Mouse (Mus musculus) kidney, embryonic 15.5 days (tissue): ENCODE results near the gene 1700067K01Rik. TPM values are rescaled to one million over a fixed set of nuclear protein-coding genes. Genes with fewer than 3 reads are reported as not detected.
A peak's percentile ranks its signal among the peaks of the same experiment; 100 is the strongest.

ENCODE experiments used
- ATAC-seq: fragments of 200-750 bp; cut with Nextera tagmentation; replicated peaks from 2 replicates; pipeline ENCODE4 v1.8.0; 2017; ENCODE audit warnings: moderate TSS enrichment; ENCODE audit not compliant: low FRiP score
- H3K27ac ChIP-seq: fragments of 300-500 bp; sonication (generic); 2 replicates; pipeline ENCODE4 v1.5.1; 2015; ENCODE audit warnings: mild to moderate bottlenecking, inconsistent platforms
- H3K27me3 ChIP-seq: fragments of 300-500 bp; sonication (generic); 2 replicates; pipeline ENCODE4 v1.6.1; 2015; ENCODE audit warnings: inconsistent platforms
- H3K36me3 ChIP-seq: fragments of 300-500 bp; sonication (generic); 2 replicates; pipeline ENCODE4 v1.6.1; 2015; ENCODE audit warnings: inconsistent platforms
- H3K4me1 ChIP-seq: fragments of 300-500 bp; sonication (generic); 2 replicates; pipeline ENCODE4 v1.6.1; 2015; ENCODE audit warnings: inconsistent platforms
- H3K4me2 ChIP-seq: fragments of 300-500 bp; sonication (generic); 2 replicates; pipeline ENCODE4 v1.6.1; 2015; ENCODE audit warnings: moderate library complexity, mild to moderate bottlenecking, inconsistent platforms
- H3K4me3 ChIP-seq: fragments of 300-500 bp; sonication (generic); replicated peaks from 2 replicates; pipeline ENCODE4 v1.5.1; 2015; ENCODE audit warnings: mild to moderate bottlenecking, inconsistent platforms
- H3K9ac ChIP-seq: fragments of 300-500 bp; sonication (generic); 2 replicates; pipeline ENCODE4 v1.6.1; 2015; ENCODE audit warnings: mild to moderate bottlenecking, inconsistent platforms
- H3K9me3 ChIP-seq: fragments of 300-500 bp; sonication (generic); replicated peaks from 2 replicates; pipeline ENCODE4 v1.6.1; 2016; ENCODE audit warnings: inconsistent platforms
- WGBS: fragments of 180-500 bp; shearing (Covaris S2); methylation state at CpG from one replicate; pipeline ENCODE4 v1.1.7; 2015; ENCODE audit warnings: mixed read lengths; 5-methylcytosine and 5-hydroxymethylcytosine counted together
- polyA plus RNA-seq: library from polyadenylated mRNA; unstranded; fragments of >200 nt; fragmentation: Nextera tagmentation; extraction: Ambion mirVana; gene quantifications from 2 replicates; pipeline ENCODE4 v1.2.1, GENCODE M21; 2015

The 1700067K01Rik gene
- 1.2 and 1.3 TPM in 2 replicates for polyA plus RNA-seq

DNA sequence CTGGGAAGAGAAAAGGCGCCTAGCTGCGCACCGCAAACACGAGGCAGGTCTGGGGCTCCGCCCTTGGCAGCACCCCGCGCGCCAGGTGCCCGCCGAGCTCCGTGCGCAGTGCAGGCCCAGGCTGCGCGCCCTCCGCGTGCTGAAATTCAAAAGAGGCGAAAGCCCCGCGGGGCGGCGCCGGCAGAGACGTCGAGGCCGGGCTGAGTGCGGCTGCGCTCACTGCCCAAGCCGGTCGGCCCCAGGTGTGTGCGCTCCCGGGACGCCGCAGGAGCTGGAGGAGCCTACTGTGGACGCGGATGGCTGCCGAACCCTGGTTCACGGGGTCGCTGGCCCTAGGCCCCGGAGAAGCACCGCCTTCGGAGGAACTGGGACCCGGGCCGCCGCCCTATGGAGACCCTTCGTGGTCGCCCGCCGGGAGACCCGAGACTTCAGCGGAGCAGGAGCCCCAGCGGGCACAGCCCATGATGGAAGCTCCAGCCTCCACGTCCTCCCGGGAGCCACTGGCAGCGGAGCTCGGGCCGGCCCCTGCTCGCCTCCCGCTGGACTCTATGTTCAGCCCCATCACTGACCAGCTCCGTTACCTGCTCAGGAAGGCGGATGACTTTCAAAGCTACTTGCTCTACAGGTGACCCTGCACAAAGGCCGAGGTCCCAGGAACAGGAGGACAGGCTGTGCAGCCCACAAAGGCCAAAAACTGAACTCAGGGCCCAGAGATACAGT lies at the start of gene 1700067K01Rik:
TSS of gene 1700067K01Rik (plus strand) at position 222 of the 720 bp plus-strand sequence.
- Histone ChIP-seq H3K4me3 (peak within 1 kb of the TSS; percentile 11), H3K27me3 (peaks cover 6% of the 10 kb centered on the region; the same call in 1 of the 2 replicates), H3K4me1 (peaks cover 50% of the 10 kb centered on the region), H3K4me2 (peak within 1 kb of the TSS; percentile 44), H3K36me3 (peaks cover 36% of the 10 kb centered on the region), H3K9ac (no peak within 1 kb of the TSS), H3K9me3 (no peaks in the 10 kb centered on the region), H3K27ac (no peak within 1 kb of the TSS)
- 33% methylated on average over 61 of the region's 61 CpGs for WGBS
- ATAC-seq = no peak

DNA sequence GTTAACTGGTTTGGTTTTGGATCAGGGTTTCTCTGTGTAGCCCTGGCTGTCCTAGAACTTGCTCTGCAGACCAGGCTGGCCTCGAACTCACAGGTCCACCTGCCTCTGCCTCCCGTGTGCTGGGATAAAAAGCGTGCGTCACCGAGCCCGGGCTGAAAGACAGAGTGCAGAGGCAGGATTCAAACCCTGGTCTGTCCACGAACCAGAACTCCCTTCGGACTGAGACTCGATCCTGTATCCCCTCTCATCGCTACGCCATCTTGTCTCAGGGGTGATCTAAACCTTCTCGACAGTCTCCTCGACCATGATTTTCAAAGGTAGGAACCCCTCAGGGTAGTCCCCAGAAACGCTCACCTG lies 46.6 kb upstream of the 1700067K01Rik start:
- H3K9ac ChIP-seq = peak overlapping the region; percentile 62
- peak overlapping the region; percentile 96 for H3K4me2 ChIP-seq
- peak overlapping the region; percentile 51 for H3K27ac ChIP-seq
- ATAC-seq = no peak
- H3K9me3 ChIP-seq = no peaks in the 10 kb centered on the region
- peaks cover 24% of the 10 kb centered on the region for H3K4me1 ChIP-seq
- H3K36me3 ChIP-seq = no peaks in the 10 kb centered on the region
- WGBS = 2% methylated on average over 14 of the region's 14 CpGs
- peak overlapping the region; percentile 85 for H3K4me3 ChIP-seq
- H3K27me3 ChIP-seq = no peaks in the 10 kb centered on the region

DNA sequence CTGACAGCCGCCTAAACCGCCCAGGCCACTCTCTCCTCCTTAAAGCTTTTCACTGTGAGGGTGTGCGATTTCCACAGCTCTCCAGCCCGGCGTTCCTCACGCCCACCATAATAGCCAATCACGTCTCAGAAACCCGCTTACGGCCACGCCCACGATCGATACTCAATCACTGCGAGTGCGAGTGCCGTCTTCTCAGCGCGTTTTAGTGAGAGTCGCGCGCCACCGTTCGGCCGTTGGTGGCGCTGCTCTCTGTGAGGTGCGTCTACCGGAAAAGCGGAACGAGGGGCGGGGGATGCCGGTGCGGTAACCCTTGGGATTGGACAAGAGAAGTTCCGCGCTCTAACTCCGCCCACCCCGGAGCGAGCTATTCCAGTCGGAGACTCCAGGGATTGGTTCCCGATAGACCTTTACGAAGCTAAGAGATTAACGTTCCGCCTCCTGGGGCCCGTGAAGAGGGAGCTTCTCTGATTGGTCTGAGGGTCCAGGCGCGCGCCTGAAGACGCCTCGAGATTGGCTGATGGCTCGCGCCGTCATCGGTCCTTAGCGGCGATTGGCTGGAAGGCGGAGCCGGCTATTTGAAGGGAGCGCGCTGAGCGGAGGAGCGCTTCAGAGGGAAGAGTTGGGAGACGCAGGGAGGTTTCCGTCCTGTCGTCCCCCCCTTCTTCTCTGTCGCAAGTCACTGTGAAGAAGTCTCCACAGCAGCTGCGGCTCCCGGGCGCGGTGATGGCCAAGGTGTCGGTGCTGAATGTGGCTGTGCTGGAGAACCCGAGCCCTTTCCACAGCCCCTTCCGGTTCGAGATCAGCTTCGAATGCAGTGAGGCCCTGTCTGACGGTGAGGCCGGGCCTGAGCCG lies 46.0 kb upstream of the 1700067K01Rik start, which contains the start of the genes Gm10644 and Asf1b:
TSS of gene Gm10644 (minus strand) at position 100 of the 852 bp plus-strand sequence.
TSS of gene Asf1b (plus strand) at position 402 of the 852 bp plus-strand sequence.
- Histone ChIP-seq H3K9me3 (no peaks in the 10 kb centered on the region), H3K4me3 (peak within 1 kb of the TSS; percentile 85), H3K27ac (peak within 1 kb of the TSS; percentile 51), H3K36me3 (no peaks in the 10 kb centered on the region), H3K9ac (peak within 1 kb of the TSS; percentile 68), H3K4me2 (peak within 1 kb of the TSS; percentile 96), H3K27me3 (no peaks in the 10 kb centered on the region), H3K4me1 (peaks cover 24% of the 10 kb centered on the region)
- under 1% methylated on average over 75 of the region's 75 CpGs for WGBS
- ATAC-seq = peak; percentile 100

DNA sequence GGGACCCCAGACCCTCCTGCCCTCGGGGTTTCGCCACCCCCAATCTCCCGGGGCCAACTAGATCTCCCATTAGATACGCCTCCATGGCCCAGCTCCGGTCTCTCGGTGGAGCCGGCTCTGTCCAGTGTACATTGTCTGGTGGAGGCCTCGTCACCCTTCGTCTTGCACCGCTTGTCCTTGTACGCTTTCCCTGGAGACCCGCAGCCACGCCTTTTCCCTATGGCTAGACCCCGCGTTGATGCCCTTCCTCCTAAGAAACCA lies 45.4 kb upstream of the 1700067K01Rik start:
- 0 out of 2 replicates have a peak overlapping the region, but pooled peaks have one; percentile 32 for H3K27ac ChIP-seq
- under 1% methylated on average over 15 of the region's 15 CpGs for WGBS
- H3K9me3 ChIP-seq = no peaks in the 10 kb centered on the region
- H3K4me2 ChIP-seq = peak overlapping the region; percentile 96
- peaks cover 24% of the 10 kb centered on the region for H3K4me1 ChIP-seq
- H3K9ac ChIP-seq = peak overlapping the region; percentile 68
- H3K36me3 ChIP-seq = no peaks in the 10 kb centered on the region
- H3K27me3 ChIP-seq = no peaks in the 10 kb centered on the region
- H3K4me3 ChIP-seq = peak overlapping the region; percentile 85
- ATAC-seq = no peak

DNA sequence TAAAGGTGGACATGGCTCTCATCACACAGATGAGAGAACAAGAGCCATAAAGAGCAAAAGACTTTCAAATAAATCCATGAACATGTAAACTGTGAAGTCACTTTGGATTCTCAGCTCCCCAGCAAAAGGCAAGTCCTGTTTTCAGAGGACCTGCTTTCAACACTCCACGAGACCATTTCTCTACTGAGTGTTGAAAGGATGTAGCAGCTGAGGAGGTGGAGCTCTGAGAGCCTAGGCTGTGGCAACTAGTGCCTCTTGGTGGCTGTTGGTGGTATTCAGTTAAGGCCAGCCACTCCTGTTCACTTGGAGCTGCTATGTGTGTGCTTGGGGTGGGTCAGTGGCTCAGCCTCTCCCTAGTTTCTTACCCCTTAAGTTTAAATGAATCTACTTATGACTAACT lies 44.5 kb upstream of the 1700067K01Rik start:
- H3K36me3 ChIP-seq = no peaks in the 10 kb centered on the region
- H3K27ac ChIP-seq = no peak overlapping the region
- peaks cover 24% of the 10 kb centered on the region for H3K4me1 ChIP-seq
- H3K9ac ChIP-seq = 0 out of 2 replicates have a peak overlapping the region, but pooled peaks have one; percentile 68
- peak overlapping the region; percentile 85 for H3K4me3 ChIP-seq
- H3K4me2 ChIP-seq = peak overlapping the region; percentile 96
- H3K9me3 ChIP-seq = no peaks in the 10 kb centered on the region
- 35% methylated on average over 1 of the region's 1 CpGs for WGBS
- ATAC-seq = no peak
- no peaks in the 10 kb centered on the region for H3K27me3 ChIP-seq

DNA sequence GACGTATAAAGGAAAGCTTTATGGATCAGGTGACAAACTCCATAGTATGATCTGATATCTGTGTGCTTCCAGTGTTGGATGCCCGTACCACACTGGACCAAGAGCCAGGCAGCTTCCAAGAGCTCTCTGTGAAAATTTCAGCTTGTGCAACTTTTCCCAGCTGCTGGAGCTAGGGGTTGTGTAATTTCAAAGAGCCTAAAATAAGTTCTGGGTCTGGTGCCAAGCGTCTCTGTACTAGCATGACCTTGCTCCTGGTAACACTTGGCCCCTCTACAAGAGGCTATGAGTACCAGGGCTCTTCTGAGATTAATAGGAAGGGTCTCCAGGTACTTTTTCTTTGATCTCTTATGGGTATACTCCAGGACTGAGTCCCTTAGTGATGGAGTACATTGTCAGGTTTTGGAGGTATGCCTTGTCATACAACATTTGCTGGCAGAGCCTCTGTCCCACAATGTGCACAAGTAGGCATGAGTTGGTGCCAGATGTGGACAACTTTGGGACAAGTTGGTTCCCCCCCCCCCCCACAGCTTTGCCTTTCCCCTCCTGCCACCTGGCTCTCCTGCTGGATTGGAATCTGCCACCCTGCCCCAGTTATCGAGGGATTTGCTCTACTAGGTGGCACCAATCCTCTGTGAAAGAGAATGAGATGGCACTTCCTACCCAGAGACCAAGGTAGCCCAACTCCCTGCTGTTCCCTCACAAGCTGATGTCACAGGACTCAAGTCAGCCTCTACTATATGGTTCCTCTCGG lies 37.1 kb upstream of the 1700067K01Rik start:
- H3K4me3 ChIP-seq = no peak overlapping the region
- peaks cover 35% of the 10 kb centered on the region for H3K36me3 ChIP-seq
- no peak overlapping the region for H3K4me2 ChIP-seq
- H3K27ac ChIP-seq = no peak overlapping the region
- H3K4me1 ChIP-seq = no peaks in the 10 kb centered on the region
- H3K27me3 ChIP-seq = no peaks in the 10 kb centered on the region
- H3K9me3 ChIP-seq = no peaks in the 10 kb centered on the region
- no peak for ATAC-seq
- no peak overlapping the region for H3K9ac ChIP-seq
- WGBS = 90% methylated on average over 5 of the region's 5 CpGs

DNA sequence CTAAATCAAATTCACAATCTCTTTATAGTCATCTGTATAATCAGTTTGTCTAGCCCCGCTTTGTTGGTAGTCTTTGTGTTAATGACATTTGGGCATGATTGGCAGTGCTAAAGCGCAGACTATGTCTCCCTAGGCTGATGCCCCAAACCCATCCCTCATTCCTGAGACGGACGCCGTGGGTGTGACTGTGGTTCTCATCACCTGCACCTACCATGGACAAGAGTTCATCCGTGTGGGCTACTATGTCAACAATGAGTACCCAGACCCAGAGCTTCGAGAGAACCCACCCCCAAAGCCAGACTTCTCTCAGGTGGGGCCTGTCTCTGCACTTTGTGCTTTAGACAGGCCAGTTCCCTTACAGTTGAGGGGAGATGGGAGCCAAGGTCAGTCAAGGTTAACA lies 33.6 kb upstream of the 1700067K01Rik start:
- H3K27me3 ChIP-seq = no peaks in the 10 kb centered on the region
- ATAC-seq = no peak
- no peak overlapping the region for H3K4me3 ChIP-seq
- H3K27ac ChIP-seq = no peak overlapping the region
- no peak overlapping the region for H3K4me2 ChIP-seq
- H3K36me3 ChIP-seq = peaks cover 45% of the 10 kb centered on the region
- 92% methylated on average over 7 of the region's 7 CpGs for WGBS
- peaks cover 6% of the 10 kb centered on the region for H3K4me1 ChIP-seq
- H3K9me3 ChIP-seq = no peaks in the 10 kb centered on the region
- H3K9ac ChIP-seq = no peak overlapping the region

DNA sequence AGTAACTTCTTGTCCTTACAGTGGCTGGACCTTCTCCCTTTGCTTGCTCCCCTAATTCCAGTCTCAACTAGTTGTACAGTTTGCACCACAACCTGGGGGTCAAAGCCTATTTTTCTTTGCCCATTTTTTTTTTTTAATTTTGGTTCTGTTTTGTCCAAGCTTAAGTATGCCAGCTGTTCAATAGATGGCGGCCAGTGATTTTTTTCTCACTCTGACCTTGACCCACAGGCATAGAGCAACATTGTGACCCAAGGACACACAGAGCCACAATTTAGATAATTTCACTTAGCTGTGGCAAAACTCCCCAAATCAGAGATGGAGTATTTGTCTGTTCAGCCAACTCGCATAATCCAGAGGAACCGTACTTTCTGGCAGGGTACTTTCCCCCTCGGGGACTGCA lies 30.2 kb upstream of the 1700067K01Rik start:
- Histone ChIP-seq H3K27ac (no peak overlapping the region), H3K4me2 (no peak overlapping the region), H3K4me3 (no peak overlapping the region), H3K27me3 (no peaks in the 10 kb centered on the region), H3K9ac (0 out of 2 replicates have a peak overlapping the region, but pooled peaks have one; percentile 63), H3K4me1 (peaks cover 25% of the 10 kb centered on the region), H3K9me3 (no peaks in the 10 kb centered on the region), H3K36me3 (peaks cover 34% of the 10 kb centered on the region)
- 84% methylated on average over 4 of the region's 4 CpGs for WGBS
- ATAC-seq = no peak

DNA sequence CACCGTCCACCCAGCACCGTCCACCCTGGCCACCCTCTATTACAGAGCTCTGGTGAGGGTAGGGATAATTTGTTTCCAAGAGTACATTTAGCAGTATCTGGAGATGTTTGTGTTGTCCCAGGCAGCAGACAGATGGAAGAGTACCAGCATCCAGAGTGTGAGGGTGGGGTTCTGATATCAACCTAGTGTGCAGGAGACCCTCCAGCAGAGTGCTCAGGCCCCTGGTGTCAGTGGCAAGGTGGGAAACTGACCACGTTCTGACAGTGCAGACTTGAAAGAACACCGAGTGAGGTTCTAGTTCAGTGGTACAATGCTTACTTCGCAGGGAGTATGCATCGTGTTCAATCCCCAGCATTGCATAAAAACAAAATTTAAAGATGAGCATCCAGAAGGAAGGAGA lies 29.6 kb upstream of the 1700067K01Rik start:
- H3K36me3 ChIP-seq = peaks cover 31% of the 10 kb centered on the region
- H3K27ac ChIP-seq = peak overlapping the region; percentile 75; the same call in 1 of the 2 replicates
- H3K9me3 ChIP-seq = no peaks in the 10 kb centered on the region
- peak overlapping the region; percentile 63 for H3K9ac ChIP-seq
- ATAC-seq = no peak
- H3K4me3 ChIP-seq = peak overlapping the region; percentile 99
- WGBS = 79% methylated on average over 6 of the region's 6 CpGs
- H3K4me2 ChIP-seq = peak overlapping the region; percentile 85
- H3K4me1 ChIP-seq = peaks cover 28% of the 10 kb centered on the region
- H3K27me3 ChIP-seq = no peaks in the 10 kb centered on the region

DNA sequence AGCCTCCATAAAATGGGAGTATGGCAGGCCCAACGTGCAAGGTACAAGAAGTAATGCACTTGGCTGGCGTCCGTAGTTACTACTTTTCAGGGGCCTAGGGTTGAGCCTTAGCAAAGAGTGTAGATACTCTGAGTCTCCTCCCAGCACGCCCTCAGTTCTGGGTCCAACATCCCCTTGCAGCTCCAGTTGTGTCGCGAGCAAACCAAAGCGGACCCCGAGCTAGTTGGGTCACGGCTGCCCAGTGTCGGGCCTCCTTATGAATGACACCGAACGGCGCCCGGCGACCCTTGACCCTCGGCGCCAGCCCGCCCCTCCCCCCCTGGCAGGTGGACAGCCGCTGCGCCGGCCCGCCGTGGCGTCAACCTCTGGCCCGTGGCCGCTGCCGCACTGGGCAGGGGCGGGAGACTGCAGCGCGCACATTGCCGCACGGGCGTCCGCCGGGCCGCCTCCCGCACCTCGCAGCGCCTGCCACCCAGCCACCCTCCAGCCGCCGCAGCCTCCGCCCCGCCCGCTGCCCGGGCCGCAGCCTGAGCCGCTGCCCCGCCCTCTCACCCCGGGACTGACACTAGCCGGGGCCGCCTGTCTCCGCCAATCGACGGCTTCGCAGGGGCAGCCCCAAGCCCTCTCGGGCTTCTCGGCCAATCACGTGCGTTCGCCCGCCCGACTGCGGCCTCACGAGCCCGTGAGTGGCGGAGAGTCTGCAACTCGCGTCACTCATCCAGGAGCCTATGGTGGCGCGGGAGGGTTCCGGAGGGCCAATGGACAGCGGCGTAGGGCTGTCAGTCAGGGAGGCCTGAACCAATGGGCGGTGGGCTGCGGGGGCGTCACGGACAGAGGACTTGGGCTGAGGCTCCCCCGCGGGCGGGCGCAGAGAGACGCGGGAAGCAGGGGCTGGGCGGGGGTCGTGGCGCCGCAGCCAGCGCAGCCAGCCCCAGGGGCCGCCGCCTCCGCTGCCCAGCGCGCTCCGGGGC lies 28.9 kb upstream of the 1700067K01Rik start, which contains the start of gene Prkaca:
TSS of gene Prkaca (plus strand) at position 844 of the 971 bp plus-strand sequence.
- peak within 1 kb of the TSS; percentile 94 for H3K9ac ChIP-seq
- peaks cover 35% of the 10 kb centered on the region for H3K4me1 ChIP-seq
- H3K27me3 ChIP-seq = no peaks in the 10 kb centered on the region
- H3K36me3 ChIP-seq = peaks cover 23% of the 10 kb centered on the region
- peak within 1 kb of the TSS; percentile 95 for H3K4me2 ChIP-seq
- H3K9me3 ChIP-seq = no peaks in the 10 kb centered on the region
- H3K27ac ChIP-seq = peak within 1 kb of the TSS; percentile 80
- H3K4me3 ChIP-seq = peak within 1 kb of the TSS; percentile 99
- WGBS = under 1% methylated on average over 71 of the region's 94 CpGs
- ATAC-seq = peak; percentile 100
